1 mouse cellular context compared by ENCODE assay signal in genomic region chr17:24529883-24530282, GRCm38 (mm10).
TF ChIP-seq lines count a peak whose summit lies in the region.

No protein-coding gene starts in this region.

TF ChIP-seq in MEL, 35 proteins besides CTCF, POLR2A, EP300 and RAD21:
- TF ChIP-seq ELF1 (IDR thresholded peaks at IDR 0.05; ENCODE audit: low read depth, low read length) (no peak), SMC3 (IDR thresholded peaks at IDR 0.05; ENCODE audit: low read depth, low read length) (peak; percentile 24; the same call in 1 of the 2 replicates), POLR2AphosphoS5 (IDR thresholded peaks at IDR 0.05; ENCODE audit: borderline replicate concordance, low read depth, low read length) (peak; percentile 18; the same call in 1 of the 2 replicates), MYB (IDR thresholded peaks at IDR 0.05; ENCODE audit: low read depth, low read length) (0 out of 2 replicates have a peak, but pooled peaks have one; percentile 43), HCFC1 (IDR thresholded peaks at IDR 0.05; ENCODE audit: low read depth, low read length) (no peak), ZMIZ1 (IDR thresholded peaks at IDR 0.05; ENCODE audit: low read depth, low read length) (peak; percentile 59; the same call in 1 of the 2 replicates), SIN3A (IDR thresholded peaks at IDR 0.05; ENCODE audit: low read length) (0 out of 2 replicates have a peak, but pooled peaks have one; percentile 23), NELFE (IDR thresholded peaks at IDR 0.05; ENCODE audit: low read depth, low read length) (peak; percentile 46), POLR2AphosphoS2 (IDR thresholded peaks at IDR 0.05; ENCODE audit: low read length) (peak; percentile 84), MYC (IDR thresholded peaks at IDR 0.05; ENCODE audit: low read depth, low read length) (peak; percentile 67; the same call in 1 of the 2 replicates)
